Mouse (Mus musculus) left cerebral cortex, adult 8-10 months (tissue): ENCODE data around the gene Atp2a2. TPM values are rescaled to one million over a fixed set of nuclear protein-coding genes. Genes with fewer than 3 reads are reported as not detected.

Experiments used
- DNase-seq, 2 experiments: peaks; one replicate each; pipeline ENCODE4 v3.0.0; 2022; ENCODE audit warnings: low spot score in 2 of 2
- total RNA-seq, 4 experiments: library from RNA; stranded (reverse); gene quantifications; 2 replicates each; pipeline ENCODE4 v1.2.4; 2022

The Atp2a2 gene
- total RNA-seq, 4 experiments from 2014 or later: 616 to 703 (median 645) TPM

DNA sequence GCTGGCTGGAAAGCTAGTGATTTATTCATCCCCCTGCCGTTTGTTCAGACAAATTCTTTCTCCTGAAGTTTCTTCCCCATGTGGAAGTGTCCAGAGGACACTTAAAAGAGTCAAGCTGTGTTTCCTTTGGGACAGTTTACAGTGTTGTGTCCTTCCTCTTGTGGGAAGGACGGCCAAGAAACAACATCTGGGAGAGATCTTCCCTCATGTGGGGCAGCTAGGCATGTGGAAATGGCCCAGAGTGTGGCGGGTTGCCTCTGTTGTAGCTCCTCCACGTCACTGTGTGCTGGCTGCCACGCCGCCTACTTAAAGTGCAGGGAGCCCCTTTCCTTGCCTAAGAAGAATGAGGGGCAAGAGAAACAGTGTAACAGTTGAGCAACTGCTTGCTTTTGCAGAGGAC, 89.2 kb downstream of the Atp2a2 start:
- DNase-seq: no peak

DNA sequence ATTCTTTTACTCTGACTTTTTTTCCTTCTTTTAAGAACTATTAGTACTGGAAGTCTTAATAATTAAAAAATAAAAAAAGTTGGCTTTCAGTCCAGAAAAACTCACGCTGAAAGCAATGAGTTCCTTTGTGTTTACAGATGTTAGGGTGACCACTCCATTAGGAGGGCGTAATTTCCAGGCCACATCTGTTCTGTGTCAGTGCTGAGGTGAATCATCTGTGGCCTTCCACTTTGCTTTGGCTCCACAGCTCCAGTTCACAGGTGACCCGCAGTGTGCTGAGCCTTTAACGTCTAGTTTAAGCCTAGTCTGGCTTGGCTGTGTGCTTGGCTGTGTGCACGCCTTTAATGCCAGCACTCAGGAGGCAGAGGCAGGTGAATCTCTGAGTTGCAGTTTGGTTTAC, 90.1 kb downstream of the Atp2a2 start:
- no peak for DNase-seq

DNA sequence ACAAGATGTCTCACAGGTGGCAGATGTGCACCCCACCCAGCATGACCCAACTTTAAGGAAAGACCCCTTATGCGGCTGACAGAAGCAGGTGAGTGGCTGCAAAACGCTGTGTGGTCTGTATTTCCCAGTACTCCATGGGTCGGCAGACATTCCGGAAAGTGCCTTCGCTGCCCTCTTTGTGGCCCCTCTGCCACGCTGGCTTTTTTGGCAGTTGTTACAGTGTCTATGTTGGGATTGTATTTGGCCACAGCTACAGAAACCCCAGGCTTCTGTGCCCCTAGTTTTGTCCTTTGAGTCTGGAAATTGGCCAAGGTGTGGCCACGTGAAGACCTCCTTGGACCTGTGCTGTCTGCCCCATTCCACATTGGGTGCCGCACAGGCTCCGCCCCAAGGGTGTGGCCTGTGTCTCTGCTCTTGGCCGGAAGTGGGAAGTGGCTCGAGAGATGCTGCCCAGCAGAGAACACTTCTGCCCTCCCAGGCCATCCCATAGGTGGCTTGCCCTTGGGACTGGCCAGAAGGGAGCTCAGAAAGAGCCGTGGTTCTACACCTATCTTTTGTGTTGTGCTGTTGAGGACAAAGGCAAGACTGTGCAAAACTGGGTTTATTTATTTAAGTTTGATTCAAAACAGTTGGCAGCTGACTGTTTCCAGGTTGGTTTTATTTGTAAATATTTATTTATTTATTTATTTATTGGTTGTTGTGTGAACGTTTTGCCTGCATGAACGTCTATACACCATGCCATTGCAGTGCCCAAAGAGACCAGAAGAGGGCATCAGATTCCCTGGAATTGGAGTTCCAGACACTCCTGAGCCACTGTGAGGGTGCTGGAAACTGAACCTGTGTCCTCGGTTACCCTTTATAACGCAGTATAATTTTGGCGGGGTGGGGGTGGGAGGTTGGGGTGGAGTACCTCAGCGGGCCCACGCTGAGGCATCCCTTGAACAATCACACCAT, 92.1 kb downstream of the Atp2a2 start:
- no peak for DNase-seq

DNA sequence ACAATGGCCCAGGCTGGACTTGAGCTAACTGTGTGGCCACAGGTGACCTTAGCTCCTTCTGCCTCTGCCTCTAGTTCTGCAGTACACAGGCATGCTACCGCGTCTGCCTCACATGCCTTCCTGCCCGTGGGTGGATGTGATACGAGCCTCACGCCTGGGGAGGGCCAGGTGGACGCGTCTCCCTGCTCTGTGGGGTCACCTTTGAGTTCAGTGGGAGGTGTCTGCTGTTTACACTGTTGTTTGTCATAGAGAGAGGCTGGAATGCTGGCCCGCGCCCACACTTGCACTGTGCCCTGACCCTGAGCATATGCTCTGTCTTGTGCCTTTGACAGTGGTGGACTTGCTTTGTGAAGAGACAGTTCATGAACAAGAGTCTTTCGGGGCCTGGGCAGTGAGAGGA, 96.5 kb downstream of the Atp2a2 start:
- no peak for DNase-seq

Other genes starting within 250 kb of the Atp2a2 start
- gene Tctn1, start 237.8 kb downstream of the Atp2a2 start, total RNA-seq: 10 to 100 TPM; 15.0 to 16.6 (median 15.7) TPM
- gene Pptc7, start 217.9 kb downstream of the Atp2a2 start, total RNA-seq: 10 to 100 TPM; 44.8 to 52.2 (median 48.8) TPM
- gene Rad9b, start 148.0 kb downstream of the Atp2a2 start, total RNA-seq: 1 to 10 TPM; 3.4 to 5.0 (median 4.2) TPM
- gene Vps29, start 147.9 kb downstream of the Atp2a2 start, total RNA-seq: 100 to 1,000 TPM; 182 to 219 (median 199) TPM
- 10 to 100 TPM; 21.8 to 24.8 (median 22.7) TPM for gene Gpn3, start 130.3 kb downstream of the Atp2a2 start, total RNA-seq
- 10 to 100 TPM; 66.1 to 74.2 (median 70.7) TPM for gene Fam216a, start 129.9 kb downstream of the Atp2a2 start, total RNA-seq
- gene Arpc3, start 110.3 kb downstream of the Atp2a2 start, total RNA-seq: 100 to 1,000 TPM; 173 to 229 (median 205) TPM
- gene Anapc7, start 80.5 kb downstream of the Atp2a2 start, total RNA-seq: 10 to 100 TPM; 33.7 to 38.0 (median 37.2) TPM
- 10 to 100 TPM; 52.6 to 67.4 (median 57.2) TPM for gene Ift81, start 112.3 kb upstream of the Atp2a2 start, total RNA-seq
- 10 to 100 TPM in 1 of 4 experiments, 1 to 10 TPM in 3; 7.7 to 16.4 (median 8.6) TPM for gene P2rx7, start 141.7 kb upstream of the Atp2a2 start, total RNA-seq
- 10 to 100 TPM; 18.1 to 24.5 (median 23.6) TPM for gene P2rx4, start 205.3 kb upstream of the Atp2a2 start, total RNA-seq